Mouse (Mus musculus) left cerebral cortex, adult 2 months (tissue): ENCODE results near the gene Kcp. TPM values are rescaled to one million over a fixed set of nuclear protein-coding genes. Genes with fewer than 3 reads are reported as not detected.

ENCODE experiments used
- DNase-seq, 2 experiments: peaks; one replicate each; pipeline ENCODE4 v3.0.0; 2021 to 2022; ENCODE audit warnings: low spot score in 2 of 2, mixed read lengths in 1 of 2; ENCODE audit errors: extremely low spot score in 1 of 2
- H3K27ac ChIP-seq: fragments of 200-600 bp; 2 replicates; pipeline ENCODE4 v1.8.1; 2022
- H3K4me3 ChIP-seq: fragments of 200-600 bp; 2 replicates; pipeline ENCODE4 v1.8.1; 2022
- CTCF ChIP-seq: fragments of 200-600 bp; IDR thresholded peaks from 2 replicates; pipeline ENCODE4 v1.8.1; 2022; ENCODE audit warnings: antibody characterized with exemption, mild to moderate bottlenecking, moderate library complexity
- intact Hi-C: fragments of 180-260 bp; cut with DNase I; formaldehyde crosslinking; loops from one replicate; pipeline ENCODE4 v1.15.1; 2025
- total RNA-seq, 2 experiments: library from RNA; stranded (reverse); gene quantifications; 2 replicates each; pipeline ENCODE4 v1.2.3; 2021

Gene Kcp
- total RNA-seq, 2 experiments from 2014 or later, result 1.1 to 2.2 TPM

GRCm38 (mm10) chr6:29517139-29517538 lies 9.4 kb upstream of the Kcp start:
- intact Hi-C loops, result loop anchor here (5.0 kb wide), 1 partner anchor 130 kb away; no protein-coding TSS in a partner anchor
- peak; percentile 62 to 69 for DNase-seq
- H3K27ac ChIP-seq, result no peak overlapping the region
- H3K4me3 ChIP-seq, result no peak overlapping the region
- TF ChIP-seq CTCF, result peak; percentile 83

DNA sequence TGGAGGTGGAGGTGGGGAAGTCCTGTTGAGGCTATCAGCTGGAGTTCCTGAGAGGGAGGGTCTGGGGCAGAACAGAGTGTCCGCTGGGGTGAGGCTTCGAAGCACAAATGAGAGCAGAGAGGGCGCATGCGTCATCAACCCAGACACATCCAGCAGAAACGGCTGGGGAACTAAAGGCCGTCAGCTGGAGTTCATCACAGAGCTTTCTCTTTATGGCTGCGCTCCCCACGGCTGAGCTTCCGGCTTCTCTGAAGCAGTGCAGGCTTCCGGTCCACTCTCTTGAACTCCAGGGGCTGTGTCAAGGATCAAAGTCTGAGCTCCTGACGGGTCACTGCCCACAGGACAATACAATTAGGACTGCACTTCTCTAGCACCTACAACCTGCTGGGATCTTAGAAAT lies 5.5 kb upstream of the Kcp start:
- DNase-seq, result no peak
- intact Hi-C loops, result no loop called here
- no peak overlapping the region for H3K27ac ChIP-seq
- no peak overlapping the region for H3K4me3 ChIP-seq
- no peak for TF ChIP-seq CTCF

- no peak for DNase-seq
- no peak for TF ChIP-seq CTCF
- intact Hi-C loops, result no loop called here
These were observed 1.3 kb upstream of the Kcp start for GRCm38 (mm10) chr6:29509086-29509485.

DNA sequence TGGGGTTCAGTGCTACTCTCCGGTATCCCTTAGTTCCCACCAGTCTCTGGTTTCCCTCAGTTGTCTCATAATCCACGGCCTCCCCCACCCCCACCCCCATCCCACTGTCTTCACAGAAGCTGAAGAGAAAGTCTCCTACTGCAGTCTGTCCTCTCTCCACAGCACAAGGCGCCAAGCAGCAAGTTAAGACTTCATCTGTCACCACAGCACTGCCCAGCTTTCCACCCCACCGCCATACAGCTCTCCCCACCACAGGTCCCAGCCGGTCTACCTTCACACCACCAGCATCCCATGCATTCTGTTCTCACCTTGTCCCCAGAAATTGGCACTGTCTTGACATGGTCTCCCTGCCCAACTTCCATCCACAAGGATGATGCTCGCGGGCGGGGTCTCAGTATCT lies 918 bp downstream of the Kcp start:
- intact Hi-C loops, result no loop called here
- Histone ChIP-seq H3K4me3 (no peak overlapping the region), H3K27ac (no peak overlapping the region)
- DNase-seq, result no peak
- TF ChIP-seq CTCF, result no peak

More at GRCm38 (mm10) chr6:29509086-29509485, 1.3 kb upstream of the Kcp start:
- H3K4me3 ChIP-seq, result no peak overlapping the region
- H3K27ac ChIP-seq, result no peak overlapping the region

GRCm38 (mm10) chr6:29505493-29505892 lies 2.3 kb downstream of the Kcp start:
- Histone ChIP-seq H3K4me3 (no peak overlapping the region), H3K27ac (no peak overlapping the region)
- no peak; the same call in 1 of the 2 replicates for TF ChIP-seq CTCF
- no peak for DNase-seq
- intact Hi-C loops, result no loop called here

- H3K4me3 ChIP-seq, result no peak overlapping the region
- peak; percentile 43 for TF ChIP-seq CTCF
- H3K27ac ChIP-seq, result no peak overlapping the region
- DNase-seq, result no peak
- intact Hi-C loops, result no loop called here
These were observed 6.2 kb downstream of the Kcp start for GRCm38 (mm10) chr6:29501599-29501998.

DNA sequence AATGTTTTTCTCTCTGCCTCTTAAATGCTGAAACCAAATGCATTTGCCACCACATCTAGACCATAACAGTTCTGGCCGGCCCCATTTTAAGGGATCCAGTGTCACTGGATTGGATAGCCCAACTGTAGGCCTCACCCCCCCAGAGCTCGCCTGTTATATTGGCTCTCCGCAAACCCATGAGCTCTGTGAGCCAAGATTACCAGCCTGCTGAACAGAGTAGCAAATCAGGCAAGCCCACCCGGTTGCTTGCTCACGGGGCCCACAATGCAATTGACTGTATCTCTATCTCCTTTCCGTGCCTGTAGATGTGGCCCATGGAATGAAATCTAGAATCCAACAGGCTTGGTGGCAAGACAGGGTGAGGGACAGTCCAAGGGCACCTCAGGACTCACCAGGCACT lies 6.9 kb downstream of the Kcp start:
- Histone ChIP-seq H3K4me3 (no peak overlapping the region), H3K27ac (no peak overlapping the region)
- DNase-seq, result no peak
- no peak for TF ChIP-seq CTCF
- intact Hi-C loops, result no loop called here

GRCm38 (mm10) chr6:29500177-29500576 lies 7.6 kb downstream of the Kcp start:
- Histone ChIP-seq H3K4me3 (no peak overlapping the region), H3K27ac (no peak overlapping the region)
- no peak for TF ChIP-seq CTCF
- intact Hi-C loops, result no loop called here
- no peak for DNase-seq

DNA sequence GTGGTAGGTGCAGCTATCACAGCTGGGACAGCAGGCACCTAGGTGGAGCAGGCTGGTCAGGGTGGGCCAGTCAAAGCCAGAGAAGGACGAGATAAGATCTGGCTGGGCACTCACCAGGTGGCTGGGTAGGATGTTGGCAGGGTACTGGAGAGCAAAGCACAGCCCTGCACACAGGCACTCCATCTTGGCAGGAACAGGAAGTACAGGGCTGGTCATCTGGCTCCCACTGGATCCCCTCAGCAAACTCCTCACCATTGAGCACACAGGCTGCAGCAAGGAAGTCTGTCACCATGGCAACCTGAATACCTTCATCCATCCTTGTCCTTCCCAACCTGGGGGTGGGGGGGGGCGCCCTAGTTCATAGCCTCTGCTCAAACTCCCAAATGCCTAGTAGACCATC lies 10.0 kb downstream of the Kcp start:
- no peak for DNase-seq
- no peak for TF ChIP-seq CTCF
- intact Hi-C loops, result no loop called here
- Histone ChIP-seq H3K27ac (no peak overlapping the region), H3K4me3 (no peak overlapping the region)

DNA sequence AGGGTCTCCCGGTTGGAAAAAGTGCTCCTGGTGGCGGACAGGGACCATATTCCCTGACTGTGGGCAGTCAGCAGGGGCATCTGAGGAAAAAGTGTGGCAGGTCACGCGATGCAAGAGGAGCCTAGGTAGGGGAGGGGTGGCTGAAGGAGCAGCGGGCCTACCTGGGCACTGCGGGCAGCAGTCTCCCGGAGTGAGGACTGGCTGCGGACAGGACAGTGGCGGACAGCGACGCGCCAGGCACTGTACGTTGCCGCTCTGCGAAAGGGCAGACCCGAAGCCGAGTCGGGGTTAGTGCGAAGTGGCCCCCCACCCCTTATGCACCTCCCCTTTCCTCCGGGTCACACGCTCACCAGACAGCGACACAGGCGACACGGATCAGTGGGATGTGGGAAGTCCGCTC lies 11.5 kb downstream of the Kcp start:
- H3K4me3 ChIP-seq, result no peak overlapping the region
- H3K27ac ChIP-seq, result no peak overlapping the region
- intact Hi-C loops, result no loop called here
- no peak for DNase-seq
- no peak for TF ChIP-seq CTCF

GRCm38 (mm10) chr6:29494101-29494500 lies 13.7 kb downstream of the Kcp start:
- intact Hi-C loops, result no loop called here
- Histone ChIP-seq H3K27ac (no peak overlapping the region), H3K4me3 (no peak overlapping the region)
- TF ChIP-seq CTCF, result no peak
- DNase-seq, result no peak

DNA sequence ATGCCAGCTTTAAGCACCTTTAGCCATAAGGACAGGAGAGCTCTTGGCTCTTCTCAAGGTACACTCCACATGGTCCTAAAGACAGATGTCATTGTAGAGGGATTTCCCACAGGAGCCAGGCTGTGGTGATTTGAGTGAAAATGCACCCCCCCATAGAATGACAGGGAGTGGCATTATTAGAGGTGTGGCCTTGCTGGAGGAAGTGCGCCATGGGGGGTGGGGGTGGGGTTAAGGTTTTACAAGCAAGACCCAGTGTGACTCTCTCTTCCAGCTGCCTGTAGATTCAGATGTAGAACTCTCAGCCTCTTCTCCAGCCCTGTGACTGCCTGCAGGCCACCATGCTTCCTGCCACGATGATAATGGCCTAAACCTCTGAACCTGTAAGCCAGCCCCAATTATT lies 21.8 kb downstream of the Kcp start:
- Histone ChIP-seq H3K4me3 (no peak overlapping the region), H3K27ac (no peak overlapping the region)
- DNase-seq, result no peak
- TF ChIP-seq CTCF, result no peak
- intact Hi-C loops, result no loop called here

DNA sequence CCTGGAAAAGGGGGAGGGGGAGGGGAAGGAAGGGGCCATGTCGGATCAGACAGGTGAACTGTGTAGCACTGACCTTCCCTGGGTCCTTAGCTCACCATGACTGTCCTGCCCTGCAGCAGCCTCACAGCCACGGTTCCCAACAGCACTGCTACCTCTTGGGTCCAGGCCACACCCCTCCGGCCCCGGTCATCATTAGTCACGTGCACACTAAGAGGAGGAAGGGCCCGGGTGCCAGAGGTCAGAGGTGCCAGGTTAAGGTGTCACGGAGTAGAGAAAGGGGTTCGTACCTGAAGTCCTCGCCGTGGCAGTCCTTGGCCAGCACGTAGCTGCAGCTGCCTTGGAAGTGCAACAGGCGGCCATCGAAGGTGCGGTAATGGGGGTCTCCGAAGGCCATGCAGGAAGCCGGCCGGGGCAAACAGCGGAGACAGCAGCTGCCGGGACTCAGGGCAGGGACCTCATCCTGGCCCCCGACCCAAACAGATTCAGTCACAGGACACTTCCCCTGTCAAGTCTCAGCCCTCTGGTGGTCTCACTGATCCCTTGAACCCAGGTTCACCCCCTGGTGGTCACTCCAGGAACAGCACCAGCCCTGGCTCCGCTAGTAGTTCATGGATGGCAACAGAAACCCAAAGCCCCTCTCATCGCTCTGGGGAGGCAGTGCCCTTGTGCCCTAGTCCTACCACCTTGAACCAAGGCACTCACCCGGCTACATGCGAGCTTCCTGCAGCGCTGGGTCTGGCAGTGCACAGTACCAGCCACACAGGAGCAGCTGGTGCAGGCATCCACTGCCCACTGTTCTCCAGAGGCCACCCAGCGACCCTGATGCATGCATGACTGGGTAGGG lies 22.8 kb downstream of the Kcp start:
- no peak overlapping the region for H3K27ac ChIP-seq
- intact Hi-C loops, result no loop called here
- TF ChIP-seq CTCF, result peak; percentile 82
- DNase-seq, result peak; percentile 32 to 62
- H3K4me3 ChIP-seq, result peak overlapping the region; percentile 38
